Mouse (Mus musculus): ENCODE results near the gene Ssbp2. TPM values are rescaled to one million over a fixed set of nuclear protein-coding genes. Genes with fewer than 3 reads are reported as not detected.

The Ssbp2 gene
- total and polyA plus RNA-seq, 3 experiments: 12.6 to 38.4 TPM; not detected in 1

DNA sequence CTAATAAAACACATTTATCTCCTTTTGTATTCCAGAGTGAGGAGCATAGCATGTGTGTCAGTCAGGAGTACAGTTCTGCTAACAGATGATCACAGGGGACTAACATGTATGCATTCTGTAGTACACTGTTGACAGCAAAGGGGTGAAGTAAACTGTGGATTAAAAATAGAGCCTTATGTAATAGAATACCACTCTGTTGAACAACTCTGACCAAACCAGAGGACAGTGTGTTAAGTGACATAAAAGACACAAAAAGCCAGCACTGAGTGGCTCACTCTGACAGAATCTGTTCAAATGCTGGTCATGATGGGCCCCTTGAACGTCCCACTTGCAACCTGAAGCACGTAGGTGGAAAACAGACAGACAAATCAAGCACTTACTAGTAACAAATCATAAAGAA is 235.3 kb downstream of the Ssbp2 start:
- no peak for DNase-seq (ENCODE audit: low read depth, low spot score)
- Histone ChIP-seq H3K79me2 (ENCODE audit: control insufficient read depth, insufficient read depth, low read length, poor library complexity) (no peaks in the 10 kb centered on the region), H3K9me3 (replicated peaks; ENCODE audit: insufficient read depth, low read length) (no peaks in the 10 kb centered on the region), H3K27ac (ENCODE audit: control insufficient read depth, low read depth, low read length) (no peak overlapping the region), H3K36me3 (ENCODE audit: control insufficient read depth in 1 of 2, insufficient read depth in 2 of 2, low read length in 2 of 2) (no peaks in the 10 kb centered on the region), H3K27me3 (ENCODE audit: control insufficient read depth in 1 of 2, insufficient read depth in 2 of 2, low read length in 2 of 2) (no peaks in the 10 kb centered on the region), H3K9ac (ENCODE audit: control insufficient read depth, low read depth, low read length, poor library complexity, severe bottlenecking) (no peak overlapping the region), H3K4me3 (ENCODE audit: control insufficient read depth in 1 of 2, insufficient read depth in 1 of 2, low read depth in 2 of 2, low read length in 2 of 2) (no peak overlapping the region), H3K4me1 (ENCODE audit: control insufficient read depth in 1 of 2, insufficient read depth in 2 of 2, low read length in 2 of 2) (no peaks in the 10 kb centered on the region; a peak in 2 of 4 replicates)
- no peak for TF ChIP-seq GATA1 (IDR thresholded peaks at IDR 0.05; ENCODE audit: low read depth, low read length)
- no peak for TF ChIP-seq UBTF (IDR thresholded peaks at IDR 0.05; ENCODE audit: borderline replicate concordance, insufficient read depth, low read depth, low read length)
- TF ChIP-seq EP300 (IDR thresholded peaks at IDR 0.05; ENCODE audit: low read depth in 1 of 2, low read length in 2 of 2): no peak
- no peak for TF ChIP-seq POLR2AphosphoS5 (IDR thresholded peaks at IDR 0.05; ENCODE audit: borderline replicate concordance, low read depth, low read length)
- TF ChIP-seq MEF2A (IDR thresholded peaks at IDR 0.05; ENCODE audit: extremely low read depth, insufficient replicate concordance, low read depth, low read length, poor library complexity, severe bottlenecking): no peak
- TF ChIP-seq CHD2 (IDR thresholded peaks at IDR 0.05; ENCODE audit: low read length): no peak
- no peak for TF ChIP-seq TAL1 (IDR thresholded peaks at IDR 0.05; ENCODE audit: low read length)
- no peak for TF ChIP-seq MXI1 (IDR thresholded peaks at IDR 0.05; ENCODE audit: low read depth, low read length)
- TF ChIP-seq TBP (IDR thresholded peaks at IDR 0.05; ENCODE audit: low read depth, low read length): no peak
- no peak for TF ChIP-seq JUND (IDR thresholded peaks at IDR 0.05; ENCODE audit: low read depth, low read length)
- TF ChIP-seq MYC (IDR thresholded peaks at IDR 0.05; ENCODE audit: low read depth, low read length): no peak
- no peak for TF ChIP-seq CTCF (IDR thresholded peaks at IDR 0.05 in 2 of 3, conservative IDR thresholded peaks at IDR 0.05 in 1 of 3; ENCODE audit: control insufficient read depth in 1 of 3, insufficient read depth in 1 of 3, low read depth in 2 of 3, low read length in 3 of 3, poor library complexity in 1 of 3, severe bottlenecking in 1 of 3)
- TF ChIP-seq ZC3H11A (IDR thresholded peaks at IDR 0.05; ENCODE audit: low read depth, low read length): no peak
- no peak for TF ChIP-seq ELF1 (IDR thresholded peaks at IDR 0.05; ENCODE audit: low read depth, low read length)
- TF ChIP-seq E2F4 (IDR thresholded peaks at IDR 0.05; ENCODE audit: borderline replicate concordance, low read depth, low read length): no peak

- TF ChIP-seq MAX (IDR thresholded peaks at IDR 0.05; ENCODE audit: low read length): no peak
- no peak for TF ChIP-seq MAFK (IDR thresholded peaks at IDR 0.05; ENCODE audit: borderline replicate concordance, low read depth, low read length)
- TF ChIP-seq JUND (IDR thresholded peaks at IDR 0.05; ENCODE audit: low read depth, low read length): no peak
- no peak for TF ChIP-seq UBTF (IDR thresholded peaks at IDR 0.05; ENCODE audit: borderline replicate concordance, insufficient read depth, low read depth, low read length)
- no peak for TF ChIP-seq GABPA (IDR thresholded peaks at IDR 0.05; ENCODE audit: low read depth, low read length)
- TF ChIP-seq RAD21 (IDR thresholded peaks at IDR 0.05; ENCODE audit: low read depth, low read length): no peak
- TF ChIP-seq CHD2 (IDR thresholded peaks at IDR 0.05; ENCODE audit: low read length): no peak
- TF ChIP-seq E2F4 (IDR thresholded peaks at IDR 0.05; ENCODE audit: borderline replicate concordance, low read depth, low read length): no peak
- TF ChIP-seq MYC (IDR thresholded peaks at IDR 0.05; ENCODE audit: low read depth, low read length): no peak
- no peak for TF ChIP-seq POLR2AphosphoS5 (IDR thresholded peaks at IDR 0.05; ENCODE audit: borderline replicate concordance, low read depth, low read length)
- no peak for TF ChIP-seq MAZ (IDR thresholded peaks at IDR 0.05; ENCODE audit: low read depth, low read length)
- no peak for TF ChIP-seq TAL1 (IDR thresholded peaks at IDR 0.05; ENCODE audit: low read length)
- TF ChIP-seq USF2 (IDR thresholded peaks at IDR 0.05; ENCODE audit: borderline replicate concordance in 1 of 2, insufficient read depth in 1 of 2, low read depth in 1 of 2, low read length in 2 of 2): no peak
- TF ChIP-seq POLR2A (IDR thresholded peaks at IDR 0.05; ENCODE audit: control insufficient read depth in 1 of 2, insufficient read depth in 1 of 2, low read depth in 1 of 2, low read length in 2 of 2, poor library complexity in 1 of 2): no peak
- TF ChIP-seq CHD1 (IDR thresholded peaks at IDR 0.05; ENCODE audit: low read depth, low read length): no peak
- TF ChIP-seq ETS1 (IDR thresholded peaks at IDR 0.05; ENCODE audit: low read depth, low read length): no peak
- TF ChIP-seq ZC3H11A (IDR thresholded peaks at IDR 0.05; ENCODE audit: low read depth, low read length): no peak
- TF ChIP-seq SMC3 (IDR thresholded peaks at IDR 0.05; ENCODE audit: low read depth, low read length): no peak
- Histone ChIP-seq H3K9ac (ENCODE audit: control insufficient read depth, low read depth, low read length, poor library complexity, severe bottlenecking) (no peak overlapping the region), H3K9me3 (replicated peaks; ENCODE audit: insufficient read depth, low read length) (no peaks in the 10 kb centered on the region), H3K79me2 (ENCODE audit: control insufficient read depth, insufficient read depth, low read length, poor library complexity) (no peaks in the 10 kb centered on the region), H3K27me3 (ENCODE audit: control insufficient read depth in 1 of 2, insufficient read depth in 2 of 2, low read length in 2 of 2) (no peaks in the 10 kb centered on the region), H3K4me1 (ENCODE audit: control insufficient read depth in 1 of 2, insufficient read depth in 2 of 2, low read length in 2 of 2) (peaks cover 2 to 3% of the 10 kb centered on the region in 2 experiments; a peak in 2 of 4 replicates), H3K36me3 (ENCODE audit: control insufficient read depth in 1 of 2, insufficient read depth in 2 of 2, low read length in 2 of 2) (peaks cover 0 to 3% of the 10 kb centered on the region in 2 experiments; a peak in 2 of 4 replicates), H3K4me3 (ENCODE audit: control insufficient read depth in 1 of 2, insufficient read depth in 1 of 2, low read depth in 2 of 2, low read length in 2 of 2) (no peak overlapping the region), H3K27ac (ENCODE audit: control insufficient read depth, low read depth, low read length) (no peak overlapping the region)
- DNase-seq (ENCODE audit: low read depth, low spot score): peak; percentile 16
Measured at GRCm38 (mm10) chr13:91696109-91696645, 236.1 kb downstream of the Ssbp2 start.

Measured in MEL (cell line).